Mouse (Mus musculus): ENCODE results near the gene Olfr412. TPM values are rescaled to one million over a fixed set of nuclear protein-coding genes. Genes with fewer than 3 reads are reported as not detected.

The Olfr412 gene
- polyA plus RNA-seq (2014; fragmentation: Illumina TruSeq; extraction: RNeasy Lipid Tissue Mini Kit (QIAGEN cat#74804); ENCODE audit: low read depth, low replicate concordance), result not detected

DNA sequence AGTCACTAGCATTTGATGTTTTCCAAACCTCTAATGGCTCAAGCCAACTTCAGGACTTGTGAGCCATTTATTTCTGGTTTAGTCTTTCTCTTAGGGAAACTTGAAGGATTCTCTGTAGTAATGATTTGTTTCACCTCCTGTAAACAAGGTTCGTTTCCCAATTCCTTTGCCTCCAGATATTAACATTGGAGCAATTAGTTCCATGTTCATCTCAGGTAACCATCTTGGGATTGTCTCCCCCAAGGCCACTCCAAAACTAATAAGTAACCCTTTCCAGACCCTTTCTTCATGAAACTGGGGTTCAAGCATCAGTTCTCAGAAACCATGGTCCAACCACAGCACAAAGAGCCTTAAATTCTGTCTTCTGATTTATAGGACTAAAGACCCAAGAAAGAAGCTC is at the start of gene Olfr412:
TSS of gene Olfr412 (plus strand) at position 301 of the 400 bp plus-strand sequence.

DNA sequence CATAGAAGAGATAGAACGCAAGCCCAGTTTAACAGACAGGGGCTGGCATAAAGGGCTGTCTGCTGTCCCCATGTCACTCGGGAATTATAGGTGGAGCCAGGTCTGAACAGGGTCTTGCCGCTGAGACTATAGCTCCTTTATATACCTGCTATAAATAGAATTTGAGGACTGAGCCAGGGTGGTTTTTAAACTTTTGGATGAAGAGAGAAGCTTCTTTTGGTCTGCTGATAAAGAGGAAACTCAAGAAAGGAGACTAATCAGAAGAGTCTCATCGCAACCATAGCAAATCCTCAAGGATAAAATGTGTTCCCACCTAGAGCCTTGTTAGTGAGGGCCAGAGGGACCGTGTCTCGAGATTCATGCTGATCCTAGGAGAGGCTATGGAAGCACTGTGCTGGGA is 23.9 kb upstream of the Olfr412 start, which contains the start of gene Olfr410:
TSS of gene Olfr410 (minus strand) at position 101 of the 400 bp plus-strand sequence.

DNA sequence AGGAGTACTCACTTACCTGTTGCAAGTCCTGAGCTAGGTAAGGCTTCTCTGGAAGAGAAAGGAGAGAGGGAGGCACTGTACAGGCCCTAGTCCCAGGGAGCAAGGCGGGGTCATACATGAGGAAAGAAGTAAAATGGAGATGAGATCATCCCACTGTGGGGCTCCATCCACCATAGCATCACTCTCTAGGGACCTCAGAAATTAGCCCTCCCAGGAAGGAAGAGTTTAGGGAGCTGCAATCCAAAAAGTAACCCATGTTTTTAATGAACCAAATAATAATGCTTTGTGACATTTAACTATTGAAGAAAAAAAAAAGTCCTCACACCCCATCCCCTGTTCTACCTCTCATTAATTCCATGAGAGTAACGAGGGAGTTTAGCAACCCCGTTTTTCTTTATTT is 9.3 kb upstream of the Olfr412 start, which contains the start of gene Olfr411:
TSS of gene Olfr411 (minus strand) at position 101 of the 400 bp plus-strand sequence.

Other genes with a start within 250 kb of the Olfr412 start
- gene Olfr401, start 248.4 kb upstream of the Olfr412 start, polyA plus RNA-seq (2014; fragmentation: Illumina TruSeq; extraction: RNeasy Lipid Tissue Mini Kit (QIAGEN cat#74804); ENCODE audit: low read depth, low replicate concordance), result not detected
- not detected for gene Olfr402, start 208.5 kb upstream of the Olfr412 start, polyA plus RNA-seq (2014; fragmentation: Illumina TruSeq; extraction: RNeasy Lipid Tissue Mini Kit (QIAGEN cat#74804); ENCODE audit: low read depth, low replicate concordance)
- not detected for gene Olfr403, start 175.8 kb upstream of the Olfr412 start, polyA plus RNA-seq (2014; fragmentation: Illumina TruSeq; extraction: RNeasy Lipid Tissue Mini Kit (QIAGEN cat#74804); ENCODE audit: low read depth, low replicate concordance)
- gene Olfr43, start 150.7 kb upstream of the Olfr412 start, polyA plus RNA-seq (2014; fragmentation: Illumina TruSeq; extraction: RNeasy Lipid Tissue Mini Kit (QIAGEN cat#74804); ENCODE audit: low read depth, low replicate concordance), result not detected
- gene Olfr406, start 102.3 kb upstream of the Olfr412 start, polyA plus RNA-seq (2014; fragmentation: Illumina TruSeq; extraction: RNeasy Lipid Tissue Mini Kit (QIAGEN cat#74804); ENCODE audit: low read depth, low replicate concordance), result not detected
- gene Olfr59, start 78.3 kb upstream of the Olfr412 start, polyA plus RNA-seq (2014; fragmentation: Illumina TruSeq; extraction: RNeasy Lipid Tissue Mini Kit (QIAGEN cat#74804); ENCODE audit: low read depth, low replicate concordance), result not detected
- gene Olfr410, start 24.0 kb upstream of the Olfr412 start, polyA plus RNA-seq (2014; fragmentation: Illumina TruSeq; extraction: RNeasy Lipid Tissue Mini Kit (QIAGEN cat#74804); ENCODE audit: low read depth, low replicate concordance), result not detected
- not detected for gene Olfr411, start 9.4 kb upstream of the Olfr412 start, polyA plus RNA-seq (2014; fragmentation: Illumina TruSeq; extraction: RNeasy Lipid Tissue Mini Kit (QIAGEN cat#74804); ENCODE audit: low read depth, low replicate concordance)
- 12.1 TPM for gene Rap1gap2, start 248.8 kb downstream of the Olfr412 start, polyA plus RNA-seq (2014; fragmentation: Illumina TruSeq; extraction: RNeasy Lipid Tissue Mini Kit (QIAGEN cat#74804); ENCODE audit: low read depth, low replicate concordance)